ENCODE assay signal across 8 mouse cellular contexts in the genomic region with DNA sequence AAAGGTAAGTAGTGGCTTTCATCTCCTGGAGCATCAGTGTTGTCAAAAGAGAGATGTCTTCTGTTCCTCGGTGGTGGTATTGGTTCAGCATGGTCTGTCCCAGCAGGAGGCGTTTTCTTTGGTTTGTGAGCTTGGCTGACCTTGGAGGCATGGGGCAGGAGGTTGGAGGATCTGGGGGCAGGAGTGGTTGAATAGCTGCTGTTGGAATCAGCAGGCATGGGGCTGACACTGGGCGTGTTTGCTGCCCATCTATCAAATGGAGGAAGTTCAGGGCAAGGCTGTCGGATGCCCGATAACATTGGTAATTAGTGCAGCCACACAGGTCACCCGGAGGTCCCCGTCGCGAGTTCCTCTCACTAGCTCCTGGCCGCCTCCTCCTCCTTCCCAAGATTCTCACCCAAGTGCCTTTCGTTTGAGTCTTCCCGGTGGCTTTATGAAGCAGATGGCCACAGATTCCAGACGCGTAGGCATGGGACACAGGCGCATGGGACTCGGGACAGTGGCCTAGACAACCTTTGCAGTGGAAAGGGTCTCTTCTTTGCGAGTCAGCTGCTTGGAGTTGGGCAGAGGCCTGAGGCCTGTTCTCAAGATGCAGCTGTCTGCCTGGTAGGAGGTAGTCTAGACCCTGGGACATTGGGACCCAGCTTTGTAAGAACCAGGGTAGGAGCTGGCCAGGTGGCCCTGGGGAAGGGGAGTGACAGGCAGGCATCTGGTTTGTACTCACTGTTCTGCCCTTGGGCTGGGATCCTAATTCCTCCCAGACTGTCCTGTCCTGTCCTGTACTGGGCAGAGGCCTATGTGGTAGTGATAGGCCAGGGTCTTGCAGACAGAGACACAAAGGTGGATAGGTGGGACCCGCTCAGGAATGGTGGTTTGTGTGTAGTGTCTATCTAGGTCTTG. TPM values are rescaled to one million over a fixed set of nuclear protein-coding genes. Genes with fewer than 3 reads are reported as not detected.
A peak's percentile ranks its signal among the peaks of the same experiment; 100 is the strongest.
DNase-seq lines count a peak whose midpoint lies in the region; ATAC-seq and TF ChIP-seq lines count a peak whose summit lies in the region.

No protein-coding gene starts in this region.

- peaks cover 9% of the 10 kb centered on the region; the same call in 1 of the 2 replicates for H3K4me1 ChIP-seq in forebrain, postnatal 0 days (ENCODE audit: insufficient read depth)
- H3K4me1 ChIP-seq in midbrain, embryonic 12.5 days, result peaks cover 81% of the 10 kb centered on the region

- 58% methylated on average over 18 of the region's 18 CpGs for WGBS in forebrain, postnatal 0 days
- WGBS in midbrain, embryonic 12.5 days, result 32% methylated on average over 18 of the region's 18 CpGs

- ATAC-seq in forebrain, postnatal 0 days, result no peak
- ATAC-seq in midbrain, embryonic 12.5 days (ENCODE audit: low FRiP score, low read depth), result no peak

- peak overlapping the region; percentile 62 for H3K4me3 ChIP-seq in forebrain, postnatal 0 days (ENCODE audit: low read depth, low read length)
- H3K4me3 ChIP-seq in midbrain, embryonic 12.5 days, result peak overlapping the region; percentile 61

- peak; percentile 41 to 57 for DNase-seq in heart, adult 18-20 months
- DNase-seq in heart, adult 9 months (ENCODE audit: low spot score in 2 of 2), result no peak
- DNase-seq in forebrain, postnatal 0 days, result no peak
- peak; percentile 53 for DNase-seq in kidney, adult 9 months
- no peak for DNase-seq in frontal cortex, postnatal 36 days (ENCODE audit: low spot score in 2 of 2)
- DNase-seq in layer of hippocampus, adult 11-12 months (ENCODE audit: low spot score), result no peak
- DNase-seq in testis, postnatal 14 days (ENCODE audit: low spot score), result no peak

- no peaks in the 10 kb centered on the region for H3K9me3 ChIP-seq in forebrain, postnatal 0 days (ENCODE audit: low read length)
- H3K9me3 ChIP-seq in midbrain, embryonic 12.5 days, result no peaks in the 10 kb centered on the region

- TF ChIP-seq CTCF in forebrain, postnatal 0 days (IDR thresholded peaks at IDR 0.05; ENCODE audit: low read depth), result no peak

- H3K9ac ChIP-seq in forebrain, postnatal 0 days, result peak overlapping the region; percentile 14; the same call in 1 of the 2 replicates
- H3K9ac ChIP-seq in midbrain, embryonic 12.5 days (replicated peaks), result peak overlapping the region; percentile 76; the same call in 1 of the 2 replicates

- peak overlapping the region; percentile 82 for H3K4me2 ChIP-seq in forebrain, postnatal 0 days (ENCODE audit: low read depth)
- peak overlapping the region; percentile 94 for H3K4me2 ChIP-seq in midbrain, embryonic 12.5 days (replicated peaks)

- no peaks in the 10 kb centered on the region for H3K36me3 ChIP-seq in forebrain, postnatal 0 days (ENCODE audit: insufficient read depth)
- 0 out of 2 replicates have a peak, but pooled peaks cover 5% of the 10 kb centered on the region for H3K36me3 ChIP-seq in midbrain, embryonic 12.5 days

- no peaks in the 10 kb centered on the region; the same call in 1 of the 2 replicates for H3K27me3 ChIP-seq in forebrain, postnatal 0 days (ENCODE audit: insufficient read depth, low read length)
- H3K27me3 ChIP-seq in midbrain, embryonic 12.5 days, result peaks cover 49% of the 10 kb centered on the region

- H3K27ac ChIP-seq in forebrain, postnatal 0 days (ENCODE audit: low read depth, low read length), result no peak overlapping the region
- H3K27ac ChIP-seq in midbrain, embryonic 12.5 days (replicated peaks), result no peak overlapping the region

RNA-seq across cellular contexts. Expression of a gene that starts 2.7 kb away (rescaled TPM):
- total RNA-seq in heart, adult 18-20 months (2021), result 10 to 100 TPM; 15.5 to 16.0 TPM
- 24.2 and 48.2 TPM in 2 replicates for total RNA-seq in forebrain, postnatal 0 days (2014; rRNA removed)
- 10.5 and 15.9 TPM in 2 replicates for polyA plus RNA-seq in forebrain, postnatal 0 days (2015; fragmentation: Nextera tagmentation; extraction: Ambion mirVana)
- 26.5 and 28.8 TPM in 2 replicates for polyA plus RNA-seq in midbrain, embryonic 12.5 days (2016; fragmentation: Nextera tagmentation; extraction: Ambion mirVana)

RNA-seq across cellular contexts. Expression of a gene that starts 53.7 kb away (rescaled TPM):
- total RNA-seq in heart, adult 18-20 months (2021), result under 1 TPM in 1 of 2 experiments, not detected in 1; 0.31 TPM
- 1.2 and 2.1 TPM in 2 replicates for total RNA-seq in forebrain, postnatal 0 days (2014; rRNA removed)
- polyA plus RNA-seq in forebrain, postnatal 0 days (2015; fragmentation: Nextera tagmentation; extraction: Ambion mirVana), result 1.1 and 1.6 TPM in 2 replicates
- polyA plus RNA-seq in midbrain, embryonic 12.5 days (2016; fragmentation: Nextera tagmentation; extraction: Ambion mirVana), result 1.3 and 2.3 TPM in 2 replicates

Comparison
In these comparisons a context has a peak if more than half of its experiments do, and no peak if none do; other contexts are left out.
1. DNase-seq: peak in heart, adult 18-20 months (2 of 2) and kidney, adult 9 months (single experiment); none in heart, adult 9 months (0 of 2), forebrain, postnatal 0 days (single experiment), frontal cortex, postnatal 36 days (0 of 2), layer of hippocampus, adult 11-12 months (single experiment) and testis, postnatal 14 days (single experiment).